ENCODE assay signal across 23 mouse cellular contexts in the genomic region with DNA sequence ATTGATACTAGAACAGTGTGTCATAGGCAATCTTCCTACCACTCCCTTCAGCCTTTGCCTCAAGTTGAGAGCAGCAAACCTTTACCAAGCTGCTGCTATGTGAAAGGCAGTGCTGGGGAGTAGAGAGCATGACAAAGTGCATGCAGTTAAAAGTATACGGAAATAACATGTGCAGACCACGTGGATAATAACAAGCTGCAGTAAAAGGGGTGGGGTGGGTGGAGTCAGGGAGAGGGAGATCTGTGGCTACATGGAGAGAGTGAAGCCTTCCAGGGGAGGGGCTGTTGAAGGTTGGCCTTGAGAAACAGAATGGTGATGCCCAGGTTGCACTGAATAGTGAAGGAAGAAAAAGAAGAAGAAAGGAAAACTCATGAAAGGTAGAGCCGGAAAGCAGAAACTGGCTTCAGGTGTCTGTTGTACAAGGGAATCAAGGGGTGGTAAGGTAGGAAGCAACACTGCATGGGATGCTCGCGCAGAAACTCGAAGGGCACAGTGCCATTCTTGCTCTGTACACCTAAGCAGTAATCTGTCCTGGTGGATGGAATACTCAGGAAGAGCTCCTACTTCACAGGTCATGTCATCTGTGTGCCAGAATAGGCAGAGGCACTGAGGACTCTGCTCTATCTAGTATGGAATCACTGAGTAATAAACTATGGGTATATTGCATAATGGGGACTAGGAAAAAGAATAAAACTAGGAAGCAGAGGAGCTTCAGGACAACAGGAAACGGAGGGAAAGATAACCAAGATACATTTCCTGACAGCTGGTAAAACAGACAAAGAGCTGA.
"Had no signal": no experiment of that assay in that cellular context is flagged by ENCODE, and none has a peak within 500 bp of the region (broad histone marks: within the 10 kb centered on the region; RNA-seq: fewer than 3 reads in every experiment).

No protein-coding gene starts in this region.

- DNase-seq: kidney, adult 18-20 months; kidney, adult 9 months; kidney, postnatal 14 days; kidney, postnatal 4 days; layer of hippocampus, postnatal 36 days; liver; liver, embryonic 13.5 days; liver, postnatal 0 days; lung, embryonic 14.5 days; midbrain, embryonic 14.5 days; thymus, adult 18-20 months; thymus, postnatal 14 days; thymus, postnatal 4 days had no signal

- H3K4me3 ChIP-seq: layer of hippocampus, adult 2 months; limb, embryonic 10.5 days; limb, embryonic 13.5 days; liver, embryonic 13.5 days; megakaryocyte, embryonic 14.5 days; neural tube, embryonic 13.5 days had no signal

- H3K27ac ChIP-seq: hindbrain, postnatal 0 days; layer of hippocampus, adult 2 months; limb, embryonic 10.5 days; limb, embryonic 13.5 days; liver, embryonic 13.5 days; macrophage; neural tube, embryonic 13.5 days had no signal

- H3K9ac ChIP-seq: limb, embryonic 13.5 days; liver, embryonic 13.5 days; liver, postnatal 0 days; lung, embryonic 14.5 days; neural tube, embryonic 13.5 days had no signal

- ATAC-seq: hindbrain, postnatal 0 days; inflammation-experienced regulatory T-cells, adult 6 months; liver, postnatal 0 days; lung, postnatal 0 days had no signal

- H3K4me2 ChIP-seq: limb, embryonic 13.5 days; liver, embryonic 13.5 days; lung, embryonic 14.5 days; midbrain, embryonic 11.5 days; neural tube, embryonic 13.5 days had no signal

- H3K4me1 ChIP-seq: limb, embryonic 13.5 days; liver, embryonic 13.5 days; neural tube, embryonic 13.5 days had no signal

- H3K27me3 ChIP-seq: limb, embryonic 13.5 days; liver, embryonic 13.5 days; megakaryocyte, embryonic 14.5 days; neural tube, embryonic 13.5 days had no signal

- H3K9me3 ChIP-seq: limb, embryonic 10.5 days; limb, embryonic 13.5 days; liver, embryonic 13.5 days; megakaryocyte, embryonic 14.5 days; neural tube, embryonic 13.5 days had no signal

- H3K36me3 ChIP-seq: limb, embryonic 10.5 days; limb, embryonic 13.5 days; liver, embryonic 13.5 days; neural tube, embryonic 13.5 days had no signal
